Comparison of ENCODE assay signal across 10 mouse cellular contexts in genomic region chr3:101162536-101163159, GRCm38 (mm10). TPM values are rescaled to one million over a fixed set of nuclear protein-coding genes. Genes with fewer than 3 reads are reported as not detected.
A peak's percentile ranks its signal among the peaks of the same experiment; 100 is the strongest.
DNase-seq lines count a peak whose midpoint lies in the region; ATAC-seq and TF ChIP-seq lines count a peak whose summit lies in the region.
"Had no signal": no experiment of that assay in that cellular context is flagged by ENCODE, and none has a peak within 500 bp of the region (broad histone marks: within the 10 kb centered on the region; RNA-seq: fewer than 3 reads in every experiment).

No protein-coding gene starts in this region.

- peak overlapping the region; percentile 26 for H3K4me2 ChIP-seq in forebrain, postnatal 0 days (ENCODE audit: low read depth)
- peak overlapping the region; percentile 39 for H3K4me2 ChIP-seq in limb, embryonic 12.5 days
- H3K4me2 ChIP-seq: neural tube, embryonic 12.5 days had no signal

- H3K4me3 ChIP-seq in E14TG2a.4 (replicated peaks; ENCODE audit: low read length), result peak overlapping the region; percentile 74
- H3K4me3 ChIP-seq in forebrain, postnatal 0 days (ENCODE audit: low read depth, low read length), result no peak overlapping the region
- no peak overlapping the region for H3K4me3 ChIP-seq in limb, embryonic 12.5 days (replicated peaks)
- H3K4me3 ChIP-seq: neural tube, embryonic 12.5 days had no signal

- H3K36me3 ChIP-seq in E14TG2a.4 (ENCODE audit: insufficient read depth, low read length), result no peaks in the 10 kb centered on the region
- H3K36me3 ChIP-seq in forebrain, postnatal 0 days (ENCODE audit: insufficient read depth), result no peaks in the 10 kb centered on the region
- no peaks in the 10 kb centered on the region for H3K36me3 ChIP-seq in limb, embryonic 12.5 days
- H3K36me3 ChIP-seq: neural tube, embryonic 12.5 days had no signal

- TF ChIP-seq CTCF in E14TG2a.4 (conservative IDR thresholded peaks at IDR 0.05; ENCODE audit: low read length), result no peak
- TF ChIP-seq CTCF in forebrain, postnatal 0 days (IDR thresholded peaks at IDR 0.05; ENCODE audit: low read depth), result no peak

- H3K9ac ChIP-seq in forebrain, postnatal 0 days, result peak overlapping the region; percentile 28; the same call in 1 of the 2 replicates
- H3K9ac ChIP-seq in limb, embryonic 12.5 days (replicated peaks), result no peak overlapping the region
- H3K9ac ChIP-seq: neural tube, embryonic 12.5 days had no signal

- DNase-seq in Muller cell, postnatal 12 days (ENCODE audit: inconsistent ontology term), result peak; percentile 31
- peak; percentile 59 for DNase-seq in forebrain, postnatal 0 days
- DNase-seq in cerebellum, adult 9-10 months, result no peak
- DNase-seq in layer of hippocampus, adult 8-10 months (ENCODE audit: low spot score in 2 of 2), result no peak
- DNase-seq in natural killer cell, adult 2 months (ENCODE audit: low spot score in 2 of 2), result no peak

- ATAC-seq in forebrain, postnatal 0 days, result peak; percentile 62
- 0 out of 2 replicates have a peak, but pooled peaks have one; percentile 27 for ATAC-seq in limb, embryonic 12.5 days (ENCODE audit: insufficient number of reproducible peaks, insufficient read depth, low FRiP score, low TSS enrichment, low read depth)
- ATAC-seq: inflammation-experienced regulatory T-cells, adult 6 months had no signal

- H3K27me3 ChIP-seq in E14TG2a.4 (ENCODE audit: insufficient read depth, low read length), result no peaks in the 10 kb centered on the region
- no peaks in the 10 kb centered on the region for H3K27me3 ChIP-seq in forebrain, postnatal 0 days (ENCODE audit: insufficient read depth, low read length)
- no peaks in the 10 kb centered on the region for H3K27me3 ChIP-seq in limb, embryonic 12.5 days
- H3K27me3 ChIP-seq: neural tube, embryonic 12.5 days had no signal

- H3K9me3 ChIP-seq in E14TG2a.4 (ENCODE audit: low read length), result no peaks in the 10 kb centered on the region
- no peaks in the 10 kb centered on the region for H3K9me3 ChIP-seq in forebrain, postnatal 0 days (ENCODE audit: low read length)
- no peaks in the 10 kb centered on the region for H3K9me3 ChIP-seq in limb, embryonic 12.5 days
- H3K9me3 ChIP-seq: neural tube, embryonic 12.5 days had no signal

- H3K4me1 ChIP-seq in E14TG2a.4 (replicated peaks; ENCODE audit: low read depth, low read length), result peaks cover 76% of the 10 kb centered on the region
- H3K4me1 ChIP-seq in forebrain, postnatal 0 days (ENCODE audit: insufficient read depth), result peaks cover 17% of the 10 kb centered on the region
- peaks cover 51% of the 10 kb centered on the region for H3K4me1 ChIP-seq in limb, embryonic 12.5 days (replicated peaks)

- 37% methylated on average over 14 of the region's 14 CpGs for WGBS in forebrain, postnatal 0 days
- WGBS in limb, embryonic 12.5 days, result 40% methylated on average over 14 of the region's 14 CpGs

- peak overlapping the region; percentile 74 for H3K27ac ChIP-seq in forebrain, postnatal 0 days (ENCODE audit: low read depth, low read length)
- peak overlapping the region; percentile 92 for H3K27ac ChIP-seq in limb, embryonic 12.5 days
- H3K27ac ChIP-seq: neural tube, embryonic 12.5 days had no signal

RNA-seq across cellular contexts. Expression of gene Ptgfrn, which starts 52.6 kb away (rescaled TPM):
- total RNA-seq in forebrain, postnatal 0 days (2014; rRNA removed), result 37.7 and 40.2 TPM in 2 replicates
- polyA plus RNA-seq in forebrain, postnatal 0 days (2015; fragmentation: Nextera tagmentation; extraction: Ambion mirVana), result 2.7 and 3.2 TPM in 2 replicates
- 5.9 and 6.1 TPM in 2 replicates for polyA plus RNA-seq in limb, embryonic 12.5 days (2016; fragmentation: Nextera tagmentation; extraction: Ambion mirVana)
- 10 to 100 TPM; 10.8 to 14.7 (median 12.3) TPM for total RNA-seq in layer of hippocampus, adult 8-10 months (2022)
- total RNA-seq: common myeloid progenitor, adult 5-6 weeks had no signal

Comparison
In these comparisons a context has a peak if more than half of its experiments do, and no peak if none do; other contexts are left out.
1. DNase-seq: peak in Muller cell, postnatal 12 days (single experiment) and forebrain, postnatal 0 days (single experiment); none in cerebellum, adult 9-10 months (single experiment), layer of hippocampus, adult 8-10 months (0 of 2) and natural killer cell, adult 2 months (0 of 2).